Mouse (Mus musculus): ENCODE measurements around the gene Krt33b. TPM values are rescaled to one million over a fixed set of nuclear protein-coding genes. Genes with fewer than 3 reads are reported as not detected.

Krt33b gene
- polyA plus RNA-seq (2012) = not detected in 2 replicates

GRCm38 (mm10) chr11:100029768-100030167, at the start of gene Krt33b:
Gene Krt33b (minus strand): TSS chr11:100029868.
- TF ChIP-seq GATA1 (IDR thresholded peaks at IDR 0.05; ENCODE audit: low read length) = no peak

- no peak for TF ChIP-seq GATA1 (IDR thresholded peaks at IDR 0.05; ENCODE audit: low read length)
These were observed 44.2 kb upstream of the Krt33b start for GRCm38 (mm10) chr11:100073873-100074272.

DNA sequence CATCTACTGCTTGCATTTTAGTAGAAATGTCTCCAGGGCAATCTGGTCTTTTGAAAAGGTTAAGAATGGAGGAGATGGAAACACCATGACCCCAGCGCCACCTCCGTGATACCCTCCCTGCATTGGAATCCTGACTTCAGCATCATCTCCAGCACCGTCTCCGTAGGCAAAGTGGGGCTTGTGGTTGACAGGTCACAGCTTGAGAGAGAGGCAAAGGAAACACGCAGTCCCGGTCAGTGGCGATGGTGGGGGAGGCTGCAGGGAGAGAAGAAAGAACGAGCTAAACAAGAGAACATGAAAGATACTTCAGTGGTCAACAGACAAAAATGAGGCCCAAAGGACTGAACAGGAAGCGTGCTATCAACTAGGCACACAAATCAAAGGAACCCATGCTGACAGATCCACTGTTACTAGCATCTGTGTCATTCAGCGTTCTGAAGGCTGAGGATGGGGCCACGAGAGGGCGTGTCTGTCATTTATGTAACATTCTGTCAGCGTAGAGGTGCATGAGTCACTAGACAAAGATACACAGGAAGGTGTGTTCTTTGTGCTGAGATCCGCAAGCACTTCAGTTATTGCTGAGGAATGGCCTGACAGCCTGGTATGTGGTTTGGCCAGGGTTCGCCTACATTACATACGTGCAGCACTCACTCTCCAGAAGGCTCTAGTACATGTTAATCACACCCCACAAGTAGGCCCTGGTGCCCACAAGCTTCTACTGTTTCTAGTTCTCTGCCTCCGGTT, 37.8 kb upstream of the Krt33b start:
- TF ChIP-seq GATA1 (IDR thresholded peaks at IDR 0.05; ENCODE audit: low read length) = no peak

- TF ChIP-seq GATA1 (IDR thresholded peaks at IDR 0.05; ENCODE audit: low read length) = no peak
These were observed 36.8 kb upstream of the Krt33b start for GRCm38 (mm10) chr11:100066236-100067010.

- TF ChIP-seq GATA1 (IDR thresholded peaks at IDR 0.05; ENCODE audit: low read length) = no peak
These were observed 29.2 kb upstream of the Krt33b start for GRCm38 (mm10) chr11:100058875-100059274.

DNA sequence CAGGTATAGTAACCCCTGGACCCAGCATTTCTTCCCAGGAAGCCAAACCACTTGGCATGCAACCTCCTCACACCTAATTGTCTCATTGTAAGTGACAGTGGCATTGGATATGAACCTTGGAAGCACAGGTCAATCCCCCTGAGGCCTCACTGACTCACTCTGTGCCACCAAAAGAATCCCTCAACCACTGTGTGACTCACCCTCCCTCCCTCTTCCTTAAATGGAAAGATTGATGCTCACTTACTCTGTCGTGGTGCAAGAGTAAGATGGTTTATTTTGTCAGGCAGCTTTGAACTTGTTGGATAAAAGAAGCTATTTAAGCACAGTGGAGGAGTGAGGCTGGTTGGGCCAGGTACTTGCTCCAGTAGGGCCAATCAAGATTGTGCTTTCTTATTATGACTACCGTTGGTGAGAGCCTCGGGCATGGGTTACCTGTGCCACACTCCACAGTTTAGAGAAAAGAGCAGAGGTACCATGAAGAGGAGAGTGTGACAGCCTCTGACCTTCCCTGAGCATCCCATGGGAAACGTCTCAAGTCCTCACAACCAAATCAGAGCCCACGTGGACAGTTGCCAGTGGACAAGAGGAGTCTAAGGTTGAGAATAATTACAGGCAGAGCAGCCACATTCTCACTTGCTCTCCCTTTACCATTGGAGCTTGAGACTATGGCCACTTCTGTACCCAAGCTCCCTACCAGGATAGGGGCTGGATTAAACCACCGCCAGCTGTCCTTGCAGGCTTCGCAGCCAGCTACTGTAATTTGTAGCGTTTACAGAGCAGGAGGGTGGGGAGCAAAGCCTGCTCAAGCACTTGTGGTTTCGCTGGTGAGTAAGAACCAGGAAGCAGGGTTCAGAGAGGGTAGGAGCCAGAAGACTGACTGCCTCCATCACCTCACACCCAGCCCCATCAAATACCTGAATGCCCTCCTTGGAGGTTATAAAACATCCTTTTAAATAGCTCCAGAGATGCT, 26.3 kb upstream of the Krt33b start:
- TF ChIP-seq GATA1 (IDR thresholded peaks at IDR 0.05; ENCODE audit: low read length) = no peak

GRCm38 (mm10) chr11:100050451-100050850, 20.8 kb upstream of the Krt33b start, which contains the start of gene Krt31:
Gene Krt31 (minus strand): TSS chr11:100050551.
- no peak for TF ChIP-seq GATA1 (IDR thresholded peaks at IDR 0.05; ENCODE audit: low read length)

DNA sequence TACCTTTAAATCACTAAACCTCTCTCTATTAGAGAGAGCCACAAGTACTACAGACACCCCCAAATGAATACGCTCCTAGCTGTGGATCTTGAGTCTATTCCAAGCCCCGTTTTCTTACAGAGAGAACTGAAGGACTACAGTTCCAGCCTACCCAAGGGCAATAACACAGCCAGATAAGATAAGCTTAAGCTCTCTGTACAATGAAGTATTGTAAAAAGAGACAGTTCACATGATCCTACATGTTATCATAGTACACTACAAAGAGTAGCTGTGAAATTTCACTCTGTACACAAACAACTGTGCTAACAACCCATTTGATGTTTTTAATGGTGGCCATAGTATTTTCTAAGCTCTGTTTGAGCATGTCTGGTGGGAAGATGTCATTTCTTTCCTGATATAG, 17.5 kb upstream of the Krt33b start:
- no peak for TF ChIP-seq GATA1 (IDR thresholded peaks at IDR 0.05; ENCODE audit: low read length)

GRCm38 (mm10) chr11:100046303-100046866, 16.7 kb upstream of the Krt33b start:
- TF ChIP-seq GATA1 (IDR thresholded peaks at IDR 0.05; ENCODE audit: low read length) = no peak

DNA sequence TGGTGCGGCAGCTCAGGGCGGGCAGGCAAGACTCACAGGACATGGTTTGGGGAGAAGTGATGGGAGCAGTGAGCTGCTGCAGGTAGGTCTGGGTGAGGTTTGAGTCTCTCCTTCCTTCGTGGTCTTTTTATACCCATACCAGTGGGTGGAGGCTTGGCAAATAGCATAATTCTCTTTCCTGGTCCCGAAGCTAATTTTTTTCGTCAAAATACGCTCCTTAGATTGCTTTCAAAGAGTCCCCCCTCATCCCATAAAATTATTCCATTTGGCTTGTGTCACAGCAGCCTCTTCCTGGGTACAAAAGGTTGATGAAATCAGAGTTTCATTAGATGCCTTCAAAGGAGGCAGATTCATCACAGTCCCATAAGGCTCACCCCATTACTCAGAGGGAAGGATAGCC, 11.8 kb upstream of the Krt33b start, which contains the start of gene Krt34:
Gene Krt34, minus strand, starts transcription at position 101 of the 400 bp plus-strand sequence.
- no peak for TF ChIP-seq GATA1 (IDR thresholded peaks at IDR 0.05; ENCODE audit: low read length)

DNA sequence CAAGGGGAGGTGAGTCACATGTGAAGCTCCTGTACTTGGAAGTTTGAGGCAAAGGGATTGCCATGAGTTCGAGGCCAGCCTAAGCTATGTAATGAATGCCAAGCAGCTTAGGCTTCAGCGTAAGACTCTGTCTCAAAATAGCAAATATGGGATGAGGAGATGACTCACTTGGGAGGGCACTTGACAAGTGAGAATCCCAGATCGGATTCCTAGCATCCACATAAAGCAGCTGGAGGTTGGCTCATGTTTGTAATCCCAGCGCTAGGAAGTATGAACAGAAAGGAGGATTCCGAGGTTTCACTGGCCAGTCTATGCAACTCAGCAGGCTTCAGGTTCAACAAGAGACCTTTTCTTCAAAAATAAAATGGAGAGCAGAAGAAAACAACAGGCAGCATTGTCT, 8.2 kb downstream of the Krt33b start:
- no peak for TF ChIP-seq GATA1 (IDR thresholded peaks at IDR 0.05; ENCODE audit: low read length)

DNA sequence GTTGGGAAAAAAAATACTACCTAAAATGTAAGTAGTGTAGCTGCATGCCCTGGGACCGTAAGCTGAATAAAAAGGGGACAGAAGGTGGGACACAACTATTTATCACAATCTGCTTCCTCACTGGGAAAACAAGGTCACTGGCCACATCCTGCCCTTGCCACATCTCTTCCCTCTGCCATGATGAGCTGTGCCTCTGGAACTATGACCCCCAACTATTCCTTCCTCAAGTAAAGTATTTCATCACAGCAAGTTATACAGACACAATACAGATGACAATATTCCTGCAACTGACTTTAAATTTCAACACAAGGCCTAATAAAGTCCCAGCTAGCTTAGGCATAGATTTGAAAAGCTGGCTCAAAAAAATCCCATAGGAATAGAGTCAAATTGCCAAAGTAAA, 10.2 kb downstream of the Krt33b start:
- TF ChIP-seq GATA1 (IDR thresholded peaks at IDR 0.05; ENCODE audit: low read length) = no peak

GRCm38 (mm10) chr11:100016112-100016511, 13.6 kb downstream of the Krt33b start, which contains the start of gene Krt33a:
Gene Krt33a (minus strand): TSS chr11:100016212.
- no peak for TF ChIP-seq GATA1 (IDR thresholded peaks at IDR 0.05; ENCODE audit: low read length)

DNA sequence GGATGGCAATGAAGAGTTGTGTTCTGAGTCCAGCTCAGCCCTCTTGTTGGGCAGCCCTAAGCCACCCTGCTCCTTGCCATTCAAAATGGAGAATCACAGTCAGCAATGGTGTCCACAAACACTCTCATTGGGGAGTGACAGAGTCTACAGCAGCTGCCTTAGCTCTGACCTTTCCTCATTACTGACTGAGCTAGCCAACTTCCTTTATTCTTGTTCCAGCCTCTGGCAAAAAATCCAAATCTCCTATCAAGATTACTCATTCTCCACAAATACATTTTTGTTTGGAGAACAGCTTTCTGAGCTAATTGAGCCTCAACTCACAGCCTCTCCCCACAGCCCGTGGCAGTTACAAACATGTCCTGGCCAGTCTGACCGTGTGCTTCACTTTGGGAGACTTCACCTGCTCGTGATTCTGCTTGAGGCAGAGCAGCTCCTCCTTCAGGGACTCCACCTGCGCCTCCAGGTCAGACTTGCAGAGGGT, 15.9 kb downstream of the Krt33b start:
- TF ChIP-seq GATA1 (IDR thresholded peaks at IDR 0.05; ENCODE audit: low read length) = no peak

DNA sequence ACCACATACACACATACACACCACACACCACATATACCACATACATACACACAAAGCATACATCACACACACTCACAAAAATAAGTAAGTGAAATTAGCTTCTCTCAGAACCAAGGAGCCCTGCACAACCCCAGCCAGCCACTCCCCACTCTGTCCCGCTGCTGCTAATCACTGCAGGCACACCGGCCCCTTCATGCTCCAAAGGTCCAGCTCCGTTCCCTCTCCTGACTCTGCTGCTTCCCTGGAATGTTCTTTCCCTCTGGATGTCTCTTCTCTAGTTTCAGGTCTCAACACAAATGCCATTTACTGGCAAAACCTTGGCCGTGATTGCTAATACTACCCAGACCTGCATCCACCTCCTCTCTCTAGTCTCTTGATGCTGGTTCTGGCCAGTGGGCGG, 19.0 kb downstream of the Krt33b start:
- TF ChIP-seq GATA1 (IDR thresholded peaks at IDR 0.05; ENCODE audit: low read length) = no peak
